Mouse (Mus musculus): ENCODE measurements at regions not wholly inside any gene's neighbourhood (a gene's known extent, or its start where the extent isn't known, plus 50 kb on each side); places are given as distances from the start of the nearest gene placed in this dataset.

GRCm38 (mm10) chrX:164820906-164821305 is 159.3 kb downstream of the Mospd2 start:
- TF ChIP-seq CTCF (IDR thresholded peaks at IDR 0.05) (no peak), EP300 (IDR thresholded peaks at IDR 0.05) (no peak)
